Mouse (Mus musculus): ENCODE measurements at regions not wholly inside any gene's neighbourhood (a gene's known extent, or its start where the extent isn't known, plus 50 kb on each side); places are given as distances from the start of the nearest gene placed in this dataset.

DNA sequence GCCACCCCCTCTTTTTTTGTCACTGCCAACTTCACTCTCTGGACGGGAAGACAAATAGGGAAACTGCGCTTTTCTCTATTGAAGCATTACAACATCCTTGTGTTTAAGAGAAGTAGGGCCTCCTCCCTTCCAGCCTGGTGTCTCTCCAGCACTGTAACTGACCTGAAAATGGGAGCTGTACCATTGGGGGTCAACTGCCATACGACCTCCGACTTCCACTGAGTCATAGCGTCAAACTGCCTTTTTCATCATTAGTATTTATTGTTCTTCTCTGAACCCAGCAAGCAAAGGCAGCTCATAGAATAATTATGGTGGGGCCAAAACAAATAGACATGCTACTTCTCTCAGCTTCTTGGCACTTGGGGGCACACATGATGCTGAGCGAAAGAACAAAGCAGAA lies 301.2 kb upstream of the Jag1 start:
- H3K9me3 ChIP-seq (ENCODE audit: control insufficient read depth, low read length), result no peaks in the 10 kb centered on the region
- H3K36me3 ChIP-seq (replicated peaks; ENCODE audit: control insufficient read depth, insufficient read depth, low read depth), result no peaks in the 10 kb centered on the region
- ATAC-seq (ENCODE audit: insufficient read depth) (no peak), DNase-seq (ENCODE audit: low read depth in 3 of 3, low spot score in 3 of 3) (no peak)
- no peak overlapping the region for H3K4me2 ChIP-seq (ENCODE audit: low read depth)
- H3K27ac ChIP-seq, result no peak overlapping the region
- no peaks in the 10 kb centered on the region for H3K4me1 ChIP-seq (replicated peaks; ENCODE audit: control insufficient read depth in 2 of 2, insufficient read depth in 2 of 2, low read length in 1 of 2)
- H3K9ac ChIP-seq (replicated peaks), result no peak overlapping the region
- WGBS (ENCODE audit: insufficient replicate concordance), result 70% methylated on average over 6 of the region's 6 CpGs
- no peak overlapping the region for H3K4me3 ChIP-seq (ENCODE audit: insufficient read depth in 1 of 2, low read depth in 2 of 2, low read length in 2 of 2)
- no peak for TF ChIP-seq EP300 (IDR thresholded peaks at IDR 0.05; ENCODE audit: low read depth)
- TF ChIP-seq CTCF (IDR thresholded peaks at IDR 0.05; ENCODE audit: low read depth), result no peak
- H3K27me3 ChIP-seq (ENCODE audit: control insufficient read depth, insufficient read depth, low read length), result no peaks in the 10 kb centered on the region

- Histone ChIP-seq H3K27ac (no peak overlapping the region), H3K4me1 (replicated peaks; ENCODE audit: control insufficient read depth in 2 of 2, insufficient read depth in 2 of 2, low read length in 1 of 2) (no peaks in the 10 kb centered on the region), H3K36me3 (replicated peaks; ENCODE audit: control insufficient read depth, insufficient read depth, low read depth) (no peaks in the 10 kb centered on the region), H3K4me2 (ENCODE audit: low read depth) (no peak overlapping the region), H3K4me3 (ENCODE audit: insufficient read depth in 1 of 2, low read depth in 2 of 2, low read length in 2 of 2) (no peak overlapping the region), H3K9me3 (ENCODE audit: control insufficient read depth, low read length) (no peaks in the 10 kb centered on the region), H3K27me3 (ENCODE audit: control insufficient read depth, insufficient read depth, low read length) (no peaks in the 10 kb centered on the region), H3K9ac (replicated peaks) (no peak overlapping the region)
- TF ChIP-seq EP300 (IDR thresholded peaks at IDR 0.05; ENCODE audit: low read depth), result no peak
- no peak for TF ChIP-seq CTCF (IDR thresholded peaks at IDR 0.05; ENCODE audit: low read depth)
- ATAC-seq (ENCODE audit: insufficient read depth), result no peak
- no peak for DNase-seq (ENCODE audit: low read depth in 3 of 3, low spot score in 3 of 3)
- 52% methylated on average over 3 of the region's 3 CpGs for WGBS (ENCODE audit: insufficient replicate concordance)
Observed at GRCm38 (mm10) chr2:137413432-137413831, 297.0 kb upstream of the Jag1 start.

- H3K36me3 ChIP-seq (replicated peaks; ENCODE audit: control insufficient read depth, insufficient read depth, low read depth), result no peaks in the 10 kb centered on the region
- 71% methylated on average over 2 of the region's 2 CpGs for WGBS (ENCODE audit: insufficient replicate concordance)
Observed at GRCm38 (mm10) chr2:137409611-137410010, 293.2 kb upstream of the Jag1 start.

DNA sequence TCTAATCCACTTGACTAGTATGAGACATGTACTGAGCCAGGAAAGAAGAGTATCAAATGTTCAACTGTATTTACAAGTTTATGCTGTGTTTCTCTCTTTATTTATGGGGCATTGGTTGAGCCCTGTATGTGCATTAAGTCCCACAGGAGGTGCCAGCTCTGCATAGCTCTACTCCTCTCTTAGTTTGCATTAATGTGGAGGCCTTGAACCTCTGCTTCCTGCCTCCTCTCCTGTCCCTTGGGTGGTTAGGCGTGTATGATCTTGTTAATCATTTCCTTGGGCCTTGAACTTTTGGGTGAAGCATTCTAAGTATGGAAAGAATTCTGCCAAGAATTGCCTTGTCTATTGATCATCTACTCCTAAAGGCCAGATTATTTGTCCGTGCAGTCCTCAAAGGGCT lies 291.9 kb upstream of the Jag1 start:
- 43% methylated on average over 2 of the region's 2 CpGs for WGBS (ENCODE audit: insufficient replicate concordance)
- H3K4me3 ChIP-seq (ENCODE audit: insufficient read depth in 1 of 2, low read depth in 2 of 2, low read length in 2 of 2), result no peak overlapping the region
- no peak for TF ChIP-seq CTCF (IDR thresholded peaks at IDR 0.05; ENCODE audit: low read depth)
- TF ChIP-seq EP300 (IDR thresholded peaks at IDR 0.05; ENCODE audit: low read depth), result no peak

More at GRCm38 (mm10) chr2:137409611-137410010, 293.2 kb upstream of the Jag1 start:
- Histone ChIP-seq H3K4me1 (replicated peaks; ENCODE audit: control insufficient read depth in 2 of 2, insufficient read depth in 2 of 2, low read length in 1 of 2) (no peaks in the 10 kb centered on the region), H3K27ac (no peak overlapping the region), H3K27me3 (ENCODE audit: control insufficient read depth, insufficient read depth, low read length) (no peaks in the 10 kb centered on the region), H3K9me3 (ENCODE audit: control insufficient read depth, low read length) (no peaks in the 10 kb centered on the region), H3K4me2 (ENCODE audit: low read depth) (no peak overlapping the region), H3K9ac (replicated peaks) (no peak overlapping the region), H3K4me3 (ENCODE audit: insufficient read depth in 1 of 2, low read depth in 2 of 2, low read length in 2 of 2) (no peak overlapping the region)
- DNase-seq (ENCODE audit: low read depth in 3 of 3, low spot score in 3 of 3) (no peak), ATAC-seq (ENCODE audit: insufficient read depth) (no peak)
- no peak for TF ChIP-seq EP300 (IDR thresholded peaks at IDR 0.05; ENCODE audit: low read depth)
- no peak for TF ChIP-seq CTCF (IDR thresholded peaks at IDR 0.05; ENCODE audit: low read depth)

GRCm38 (mm10) chr2:137393486-137393885 lies 277.0 kb upstream of the Jag1 start:
- no peak overlapping the region for H3K4me2 ChIP-seq (ENCODE audit: low read depth)
- no peak overlapping the region for H3K27ac ChIP-seq
- H3K36me3 ChIP-seq (replicated peaks; ENCODE audit: control insufficient read depth, insufficient read depth, low read depth), result no peaks in the 10 kb centered on the region
- no peaks in the 10 kb centered on the region for H3K4me1 ChIP-seq (replicated peaks; ENCODE audit: control insufficient read depth in 2 of 2, insufficient read depth in 2 of 2, low read length in 1 of 2)
- no peak overlapping the region for H3K9ac ChIP-seq (replicated peaks)
- DNase-seq (ENCODE audit: low read depth in 3 of 3, low spot score in 3 of 3), result no peak
- TF ChIP-seq CTCF (IDR thresholded peaks at IDR 0.05; ENCODE audit: low read depth) (no peak), EP300 (IDR thresholded peaks at IDR 0.05; ENCODE audit: low read depth) (no peak)
- H3K4me3 ChIP-seq (ENCODE audit: insufficient read depth in 1 of 2, low read depth in 2 of 2, low read length in 2 of 2), result no peak overlapping the region
- no peaks in the 10 kb centered on the region for H3K9me3 ChIP-seq (ENCODE audit: control insufficient read depth, low read length)
- ATAC-seq (ENCODE audit: insufficient read depth), result no peak
- WGBS (ENCODE audit: insufficient replicate concordance), result 56% methylated on average over 4 of the region's 4 CpGs
- H3K27me3 ChIP-seq (ENCODE audit: control insufficient read depth, insufficient read depth, low read length), result no peaks in the 10 kb centered on the region

More for the DNA sequence above, 291.9 kb upstream of the Jag1 start:
- no peaks in the 10 kb centered on the region for H3K4me1 ChIP-seq (replicated peaks; ENCODE audit: control insufficient read depth in 2 of 2, insufficient read depth in 2 of 2, low read length in 1 of 2)
- H3K9me3 ChIP-seq (ENCODE audit: control insufficient read depth, low read length), result no peaks in the 10 kb centered on the region
- H3K27me3 ChIP-seq (ENCODE audit: control insufficient read depth, insufficient read depth, low read length), result no peaks in the 10 kb centered on the region
- DNase-seq (ENCODE audit: low read depth in 3 of 3, low spot score in 3 of 3), result no peak
- H3K36me3 ChIP-seq (replicated peaks; ENCODE audit: control insufficient read depth, insufficient read depth, low read depth), result no peaks in the 10 kb centered on the region
- H3K27ac ChIP-seq, result no peak overlapping the region
- no peak overlapping the region for H3K4me2 ChIP-seq (ENCODE audit: low read depth)
- ATAC-seq (ENCODE audit: insufficient read depth), result no peak
- H3K9ac ChIP-seq (replicated peaks), result no peak overlapping the region

All from liver, embryonic 14.5 days (tissue).